Mouse (Mus musculus) G1E (cell line): Measurements from ENCODE around the gene Nlrp1b. TPM values are rescaled to one million over a fixed set of nuclear protein-coding genes. Genes with fewer than 3 reads are reported as not detected.

Source experiments
- ATAC-seq: 2 replicates; pipeline ENCODE4 v1.8.0; 2016; ENCODE audit warnings: mild to moderate bottlenecking; ENCODE audit not compliant: insufficient number of reproducible peaks, poor library complexity, low FRiP score, severe bottlenecking; ENCODE audit errors: extremely low read depth
- DNase-seq: peaks from one replicate; pipeline ENCODE4 v3.0.0; 2012; ENCODE audit warnings: low spot score
- H3K27me3 ChIP-seq: 2 replicates; pipeline ENCODE4 v1.6.1; 2012; ENCODE audit warnings: mild to moderate bottlenecking, low read length, inconsistent platforms; ENCODE audit not compliant: insufficient read depth
- H3K36me3 ChIP-seq: replicated peaks from 2 replicates; pipeline ENCODE3; 2012; ENCODE audit warnings: mild to moderate bottlenecking, inconsistent platforms
- H3K4me1 ChIP-seq: 2 replicates; pipeline ENCODE4 v1.6.1; 2012; ENCODE audit warnings: low read depth, low read length, inconsistent platforms, mixed read lengths; ENCODE audit not compliant: insufficient read depth
- H3K4me3 ChIP-seq: 2 replicates; pipeline ENCODE4 v1.5.1; 2012; ENCODE audit warnings: low read depth, mild to moderate bottlenecking, inconsistent platforms, low read length, moderate library complexity, mixed read lengths
- H3K9me3 ChIP-seq: replicated peaks from 2 replicates; pipeline ENCODE4 v1.6.1; 2012; ENCODE audit warnings: inconsistent platforms
- CTCF ChIP-seq: IDR thresholded peaks from 2 replicates; pipeline ENCODE4 v1.5.1; 2012; ENCODE audit warnings: low read depth, low read length, inconsistent platforms, mixed read lengths
- GATA1 ChIP-seq: IDR thresholded peaks from 2 replicates; pipeline ENCODE4 v1.6.1; 2012; ENCODE audit warnings: borderline replicate concordance, low read length, inconsistent platforms, mixed read lengths
- GATA2 ChIP-seq: IDR thresholded peaks from 2 replicates; pipeline ENCODE4 v1.6.1; 2012; ENCODE audit warnings: low read depth, low read length, inconsistent platforms, borderline replicate concordance
- POLR2AphosphoS5 ChIP-seq: IDR thresholded peaks from 2 replicates; pipeline ENCODE4 v1.6.1; 2012; ENCODE audit warnings: low read depth, low read length, inconsistent platforms; ENCODE audit not compliant: insufficient replicate concordance
- TAL1 ChIP-seq: conservative IDR thresholded peaks from 2 replicates; pipeline ENCODE4 v1.6.1; 2012; ENCODE audit warnings: low read depth, low read length, inconsistent platforms, mixed read lengths
- polyA plus RNA-seq: library from polyadenylated mRNA; stranded (reverse); fragments of >175 nt; gene quantifications from 2 replicates; pipeline ENCODE4 v1.2.3, GENCODE M21; 2012
- total RNA-seq, 2 experiments: library from RNA; stranded (forward) in 1 of 2; stranded (reverse) in 1 of 2; fragments of 200-1000 nt in 1 of 2; fragments of >200 nt in 1 of 2; fragmentation: Nextera tagmentation in 1 of 2; gene quantifications; 2 replicates each; pipeline ENCODE4 v1.2.3; 2014 to 2017

The Nlrp1b gene
- total and polyA plus RNA-seq, 3 experiments, result 0.05 TPM; not detected in 2

- ATAC-seq (no peak), DNase-seq (no peak)
- no peaks in the 10 kb centered on the region for H3K4me1 ChIP-seq
- no peak for TF ChIP-seq POLR2AphosphoS5
- TF ChIP-seq GATA2, result no peak
- TF ChIP-seq CTCF, result no peak
- TF ChIP-seq TAL1, result no peak
- no peaks in the 10 kb centered on the region for H3K9me3 ChIP-seq
- no peak overlapping the region for H3K4me3 ChIP-seq
- no peaks in the 10 kb centered on the region for H3K36me3 ChIP-seq
- no peaks in the 10 kb centered on the region for H3K27me3 ChIP-seq
These were observed 60.9 kb downstream of the Nlrp1b start for GRCm38 (mm10) chr11:71169633-71170032.

GRCm38 (mm10) chr11:71164139-71164538 is 66.4 kb downstream of the Nlrp1b start:
- ATAC-seq, result no peak
- TF ChIP-seq CTCF, result no peak
- no peak for TF ChIP-seq POLR2AphosphoS5
- no peak for TF ChIP-seq GATA2
- TF ChIP-seq GATA1, result no peak
- TF ChIP-seq TAL1, result no peak
- no peaks in the 10 kb centered on the region for H3K9me3 ChIP-seq
- H3K27me3 ChIP-seq, result no peaks in the 10 kb centered on the region
- no peaks in the 10 kb centered on the region for H3K36me3 ChIP-seq
- H3K4me3 ChIP-seq, result no peak overlapping the region
- H3K4me1 ChIP-seq, result no peaks in the 10 kb centered on the region
- DNase-seq, result no peak

GRCm38 (mm10) chr11:71159439-71160136 is 70.9 kb downstream of the Nlrp1b start:
- no peaks in the 10 kb centered on the region for H3K4me1 ChIP-seq
- ATAC-seq, result no peak

GRCm38 (mm10) chr11:71155272-71155671 is 75.3 kb downstream of the Nlrp1b start:
- TF ChIP-seq GATA2, result no peak
- no peak for TF ChIP-seq GATA1
- no peak for TF ChIP-seq CTCF
- TF ChIP-seq TAL1, result no peak
- TF ChIP-seq POLR2AphosphoS5, result no peak
- Histone ChIP-seq H3K36me3 (no peaks in the 10 kb centered on the region), H3K9me3 (no peaks in the 10 kb centered on the region)

More at GRCm38 (mm10) chr11:71159439-71160136, 70.9 kb downstream of the Nlrp1b start:
- Histone ChIP-seq H3K9me3 (no peaks in the 10 kb centered on the region), H3K4me3 (no peak overlapping the region), H3K27me3 (no peaks in the 10 kb centered on the region), H3K36me3 (no peaks in the 10 kb centered on the region)
- no peak for TF ChIP-seq TAL1
- TF ChIP-seq POLR2AphosphoS5, result no peak
- TF ChIP-seq GATA1, result no peak
- TF ChIP-seq CTCF, result no peak
- TF ChIP-seq GATA2, result no peak
- DNase-seq, result no peak

GRCm38 (mm10) chr11:71144661-71145060 is 85.9 kb downstream of the Nlrp1b start, which contains the start of gene Nlrp1a:
Gene Nlrp1a (minus strand): TSS chr11:71144704.
- Histone ChIP-seq H3K9me3 (no peaks in the 10 kb centered on the region), H3K27me3 (no peaks in the 10 kb centered on the region), H3K4me1 (no peaks in the 10 kb centered on the region), H3K36me3 (no peaks in the 10 kb centered on the region), H3K4me3 (no peak within 1 kb of the TSS)
- TF ChIP-seq CTCF (no peak), GATA1 (no peak), GATA2 (no peak), POLR2AphosphoS5 (no peak), TAL1 (no peak)
- DNase-seq (no peak), ATAC-seq (no peak)

More at GRCm38 (mm10) chr11:71155272-71155671, 75.3 kb downstream of the Nlrp1b start:
- ATAC-seq (no peak), DNase-seq (no peak)
- Histone ChIP-seq H3K27me3 (no peaks in the 10 kb centered on the region), H3K4me3 (no peak overlapping the region), H3K4me1 (no peaks in the 10 kb centered on the region)

- Histone ChIP-seq H3K4me3 (no peak overlapping the region), H3K27me3 (no peaks in the 10 kb centered on the region), H3K4me1 (no peaks in the 10 kb centered on the region), H3K36me3 (no peaks in the 10 kb centered on the region), H3K9me3 (no peaks in the 10 kb centered on the region)
- no peak for TF ChIP-seq CTCF
- no peak for TF ChIP-seq POLR2AphosphoS5
- TF ChIP-seq GATA1, result no peak
- no peak for TF ChIP-seq GATA2
- ATAC-seq (no peak), DNase-seq (no peak)
These were observed 88.5 kb downstream of the Nlrp1b start for GRCm38 (mm10) chr11:71142031-71142430.

- H3K27me3 ChIP-seq, result no peaks in the 10 kb centered on the region
- H3K9me3 ChIP-seq, result no peaks in the 10 kb centered on the region
- ATAC-seq (no peak), DNase-seq (no peak)
- H3K4me3 ChIP-seq, result no peak overlapping the region
- TF ChIP-seq TAL1, result no peak
- no peak for TF ChIP-seq POLR2AphosphoS5
- no peak for TF ChIP-seq GATA1
- no peak for TF ChIP-seq CTCF
- TF ChIP-seq GATA2, result no peak
- no peaks in the 10 kb centered on the region for H3K4me1 ChIP-seq
- no peaks in the 10 kb centered on the region for H3K36me3 ChIP-seq
These were observed 123.4 kb downstream of the Nlrp1b start for GRCm38 (mm10) chr11:71107128-71107527.
